Mouse (Mus musculus): Measurements from ENCODE around the gene Ppp1r12c. TPM values are rescaled to one million over a fixed set of nuclear protein-coding genes. Genes with fewer than 3 reads are reported as not detected.
A peak's percentile ranks its signal among the peaks of the same experiment; 100 is the strongest.

Ppp1r12c gene
- polyA plus RNA-seq, 1 experiment, result 104 TPM

GRCm38 (mm10) chr7:4502421-4503090 is 1.1 kb upstream of the Ppp1r12c start:
- peak; percentile 79 for DNase-seq (ENCODE audit: low read depth)
- TF ChIP-seq CTCF (IDR thresholded peaks at IDR 0.05; ENCODE audit: borderline replicate concordance, extremely low read depth, insufficient read depth, insufficient read length), result no peak
- no peak for TF ChIP-seq POLR2A (IDR thresholded peaks at IDR 0.05; ENCODE audit: borderline replicate concordance, extremely low read depth, insufficient read depth, insufficient read length, poor library complexity, severe bottlenecking)

GRCm38 (mm10) chr7:4500892-4501471 is 498 bp downstream of the Ppp1r12c start:
- peak; percentile 29 for DNase-seq (ENCODE audit: low read depth)
- TF ChIP-seq CTCF (IDR thresholded peaks at IDR 0.05; ENCODE audit: borderline replicate concordance, extremely low read depth, insufficient read depth, insufficient read length) (no peak), POLR2A (IDR thresholded peaks at IDR 0.05; ENCODE audit: borderline replicate concordance, extremely low read depth, insufficient read depth, insufficient read length, poor library complexity, severe bottlenecking) (no peak)

GRCm38 (mm10) chr7:4499034-4499433 is 2.4 kb downstream of the Ppp1r12c start:
- DNase-seq (ENCODE audit: low read depth), result no peak
- TF ChIP-seq POLR2A (IDR thresholded peaks at IDR 0.05; ENCODE audit: borderline replicate concordance, extremely low read depth, insufficient read depth, insufficient read length, poor library complexity, severe bottlenecking) (no peak), CTCF (IDR thresholded peaks at IDR 0.05; ENCODE audit: borderline replicate concordance, extremely low read depth, insufficient read depth, insufficient read length) (no peak)

- DNase-seq (ENCODE audit: low read depth), result peak; percentile 82
- TF ChIP-seq POLR2A (IDR thresholded peaks at IDR 0.05; ENCODE audit: borderline replicate concordance, extremely low read depth, insufficient read depth, insufficient read length, poor library complexity, severe bottlenecking), result no peak
- no peak for TF ChIP-seq CTCF (IDR thresholded peaks at IDR 0.05; ENCODE audit: borderline replicate concordance, extremely low read depth, insufficient read depth, insufficient read length)
Observed at GRCm38 (mm10) chr7:4498251-4498650, 3.2 kb downstream of the Ppp1r12c start.

- TF ChIP-seq CTCF (IDR thresholded peaks at IDR 0.05; ENCODE audit: borderline replicate concordance, extremely low read depth, insufficient read depth, insufficient read length), result no peak
- TF ChIP-seq POLR2A (IDR thresholded peaks at IDR 0.05; ENCODE audit: borderline replicate concordance, extremely low read depth, insufficient read depth, insufficient read length, poor library complexity, severe bottlenecking), result no peak
Observed at GRCm38 (mm10) chr7:4497271-4497903, 4.1 kb downstream of the Ppp1r12c start.

GRCm38 (mm10) chr7:4496468-4496867 is 5.0 kb downstream of the Ppp1r12c start:
- no peak for TF ChIP-seq CTCF (IDR thresholded peaks at IDR 0.05; ENCODE audit: borderline replicate concordance, extremely low read depth, insufficient read depth, insufficient read length)
- no peak for TF ChIP-seq POLR2A (IDR thresholded peaks at IDR 0.05; ENCODE audit: borderline replicate concordance, extremely low read depth, insufficient read depth, insufficient read length, poor library complexity, severe bottlenecking)
- DNase-seq (ENCODE audit: low read depth), result no peak

More at GRCm38 (mm10) chr7:4497271-4497903, 4.1 kb downstream of the Ppp1r12c start:
- DNase-seq (ENCODE audit: low read depth), result no peak

GRCm38 (mm10) chr7:4493991-4494390 is 7.5 kb downstream of the Ppp1r12c start:
- no peak for TF ChIP-seq CTCF (IDR thresholded peaks at IDR 0.05; ENCODE audit: borderline replicate concordance, extremely low read depth, insufficient read depth, insufficient read length)
- TF ChIP-seq POLR2A (IDR thresholded peaks at IDR 0.05; ENCODE audit: borderline replicate concordance, extremely low read depth, insufficient read depth, insufficient read length, poor library complexity, severe bottlenecking), result no peak
- DNase-seq (ENCODE audit: low read depth), result no peak

GRCm38 (mm10) chr7:4492284-4493224 is 8.9 kb downstream of the Ppp1r12c start:
- no peak for DNase-seq (ENCODE audit: low read depth)

GRCm38 (mm10) chr7:4491308-4491707 is 10.2 kb downstream of the Ppp1r12c start:
- DNase-seq (ENCODE audit: low read depth), result no peak
- TF ChIP-seq CTCF (IDR thresholded peaks at IDR 0.05; ENCODE audit: borderline replicate concordance, extremely low read depth, insufficient read depth, insufficient read length), result no peak
- no peak for TF ChIP-seq POLR2A (IDR thresholded peaks at IDR 0.05; ENCODE audit: borderline replicate concordance, extremely low read depth, insufficient read depth, insufficient read length, poor library complexity, severe bottlenecking)

More at GRCm38 (mm10) chr7:4492284-4493224, 8.9 kb downstream of the Ppp1r12c start:
- TF ChIP-seq CTCF (IDR thresholded peaks at IDR 0.05; ENCODE audit: borderline replicate concordance, extremely low read depth, insufficient read depth, insufficient read length) (no peak), POLR2A (IDR thresholded peaks at IDR 0.05; ENCODE audit: borderline replicate concordance, extremely low read depth, insufficient read depth, insufficient read length, poor library complexity, severe bottlenecking) (no peak)

- no peak for DNase-seq (ENCODE audit: low read depth)
- TF ChIP-seq POLR2A (IDR thresholded peaks at IDR 0.05; ENCODE audit: borderline replicate concordance, extremely low read depth, insufficient read depth, insufficient read length, poor library complexity, severe bottlenecking) (no peak), CTCF (IDR thresholded peaks at IDR 0.05; ENCODE audit: borderline replicate concordance, extremely low read depth, insufficient read depth, insufficient read length) (no peak)
Observed at GRCm38 (mm10) chr7:4482281-4482680, 19.2 kb downstream of the Ppp1r12c start.

GRCm38 (mm10) chr7:4479674-4480073 is 21.8 kb downstream of the Ppp1r12c start:
- TF ChIP-seq CTCF (IDR thresholded peaks at IDR 0.05; ENCODE audit: borderline replicate concordance, extremely low read depth, insufficient read depth, insufficient read length), result peak; percentile 60; the same call in 1 of the 2 replicates
- TF ChIP-seq POLR2A (IDR thresholded peaks at IDR 0.05; ENCODE audit: borderline replicate concordance, extremely low read depth, insufficient read depth, insufficient read length, poor library complexity, severe bottlenecking), result no peak
- DNase-seq (ENCODE audit: low read depth), result peak; percentile 57

Measured in brain, embryonic 14.5 days (tissue).